Mouse (Mus musculus): Measurements from ENCODE around the gene Adgrd1. TPM values are rescaled to one million over a fixed set of nuclear protein-coding genes. Genes with fewer than 3 reads are reported as not detected.

Gene Adgrd1
- total and polyA plus RNA-seq, 3 experiments, result 0.04 to 0.07 TPM; not detected in 1

GRCm38 (mm10) chr5:129218537-129218981 is 122.0 kb downstream of the Adgrd1 start:
- no peak for DNase-seq (ENCODE audit: extremely low read depth)
- dilution Hi-C loops (cut with MboI; ENCODE audit: extremely low pct_ligation_motif_present, extremely low pct_unique_long_range_greater_than_20kb, low sequenced_read_pairs), result no loop called here
- in situ Hi-C loops (cut with MboI; ENCODE audit: low pct_ligation_motif_present, low pct_unique_long_range_greater_than_20kb, low sequenced_read_pairs), result no loop called here

GRCm38 (mm10) chr5:129219178-129219760 is 122.7 kb downstream of the Adgrd1 start:
- dilution Hi-C loops (cut with MboI; ENCODE audit: extremely low pct_ligation_motif_present, extremely low pct_unique_long_range_greater_than_20kb, low sequenced_read_pairs), result no loop called here
- Histone ChIP-seq H3K4me2 (ENCODE audit: insufficient read depth, low read depth, poor library complexity, severe bottlenecking) (no peak overlapping the region), H3K4me3 (replicated peaks in 1 of 3; ENCODE audit: low read depth in 2 of 3, low read length in 2 of 3, poor library complexity in 1 of 3) (no peak overlapping the region), H3K36me3 (replicated peaks in 1 of 2; ENCODE audit: control insufficient read depth in 1 of 2, insufficient read depth in 1 of 2, low read length in 1 of 2) (no peaks in the 10 kb centered on the region), H3K27ac (ENCODE audit: insufficient read depth, low read depth) (no peak overlapping the region), H3K9ac (ENCODE audit: insufficient read depth, low read depth) (no peak overlapping the region), H3K79me2 (replicated peaks; ENCODE audit: control insufficient read depth, extremely low read depth, insufficient read depth, poor library complexity, severe bottlenecking) (no peaks in the 10 kb centered on the region), H3K4me1 (ENCODE audit: control insufficient read depth in 1 of 2, insufficient read depth in 2 of 2) (no peaks in the 10 kb centered on the region), H3K9me3 (replicated peaks; ENCODE audit: low read length) (peaks cover 46% of the 10 kb centered on the region), H3K27me3 (replicated peaks) (no peaks in the 10 kb centered on the region)
- DNase-seq (ENCODE audit: extremely low read depth), result peak; percentile 2
- in situ Hi-C loops (cut with MboI; ENCODE audit: low pct_ligation_motif_present, low pct_unique_long_range_greater_than_20kb, low sequenced_read_pairs), result no loop called here
- TF ChIP-seq ETS1 (conservative IDR thresholded peaks at IDR 0.05; ENCODE audit: low read depth, low read length) (no peak), NELFE (IDR thresholded peaks at IDR 0.05; ENCODE audit: low read depth, low read length) (no peak), POLR2A (IDR thresholded peaks at IDR 0.05; ENCODE audit: low read depth, low read length) (no peak), MAFK (IDR thresholded peaks at IDR 0.05; ENCODE audit: insufficient replicate concordance, low read length) (no peak), ELF1 (IDR thresholded peaks at IDR 0.05; ENCODE audit: low read depth, low read length) (no peak), GABPA (IDR thresholded peaks at IDR 0.05; ENCODE audit: insufficient replicate concordance, low read depth, low read length) (no peak)

More at GRCm38 (mm10) chr5:129218537-129218981, 122.0 kb downstream of the Adgrd1 start:
- Histone ChIP-seq H3K4me1 (ENCODE audit: control insufficient read depth in 1 of 2, insufficient read depth in 2 of 2) (no peaks in the 10 kb centered on the region), H3K9me3 (replicated peaks; ENCODE audit: low read length) (peaks cover 48% of the 10 kb centered on the region), H3K4me2 (ENCODE audit: insufficient read depth, low read depth, poor library complexity, severe bottlenecking) (no peak overlapping the region), H3K27me3 (replicated peaks) (no peaks in the 10 kb centered on the region), H3K36me3 (replicated peaks in 1 of 2; ENCODE audit: control insufficient read depth in 1 of 2, insufficient read depth in 1 of 2, low read length in 1 of 2) (no peaks in the 10 kb centered on the region), H3K79me2 (replicated peaks; ENCODE audit: control insufficient read depth, extremely low read depth, insufficient read depth, poor library complexity, severe bottlenecking) (no peaks in the 10 kb centered on the region), H3K4me3 (replicated peaks in 1 of 3; ENCODE audit: low read depth in 2 of 3, low read length in 2 of 3, poor library complexity in 1 of 3) (no peak overlapping the region), H3K9ac (ENCODE audit: insufficient read depth, low read depth) (no peak overlapping the region), H3K27ac (ENCODE audit: insufficient read depth, low read depth) (no peak overlapping the region)
- no peak for TF ChIP-seq CTCF (conservative IDR thresholded peaks at IDR 0.05 in 1 of 2, IDR thresholded peaks at IDR 0.05 in 1 of 2; ENCODE audit: low read depth in 2 of 2, low read length in 2 of 2)
- TF ChIP-seq MEF2A (IDR thresholded peaks at IDR 0.05; ENCODE audit: borderline replicate concordance, low read depth, low read length), result no peak
- no peak for TF ChIP-seq PAX5 (IDR thresholded peaks at IDR 0.05; ENCODE audit: low read length)
- TF ChIP-seq USF2 (conservative IDR thresholded peaks at IDR 0.05; ENCODE audit: low read depth, low read length), result no peak
- TF ChIP-seq MXI1 (IDR thresholded peaks at IDR 0.05; ENCODE audit: low read depth, low read length), result no peak
- no peak for TF ChIP-seq E2F4 (IDR thresholded peaks at IDR 0.05; ENCODE audit: insufficient replicate concordance, low read depth, low read length)
- no peak for TF ChIP-seq POLR2AphosphoS2 (IDR thresholded peaks at IDR 0.05; ENCODE audit: low read depth, low read length)
- TF ChIP-seq EP300 (IDR thresholded peaks at IDR 0.05; ENCODE audit: low read length), result no peak
